Mouse (Mus musculus) bone marrow macrophage, adult 2 months (primary cell): ENCODE results near the gene 1700025G04Rik.

Experiments used
- CTCF ChIP-seq: IDR thresholded peaks from 2 replicates; pipeline ENCODE4 v1.5.1; 2012; ENCODE audit warnings: low read depth, mild to moderate bottlenecking, low read length, moderate library complexity
- POLR2A ChIP-seq: IDR thresholded peaks from 2 replicates; pipeline ENCODE4 v1.6.1; 2012; ENCODE audit warnings: mild to moderate bottlenecking, low read depth, low read length, borderline replicate concordance

- TF ChIP-seq CTCF (no peak), POLR2A (no peak)
Observed at GRCm38 (mm10) chr1:152048291-152048690, 41.6 kb downstream of the 1700025G04Rik start.
